Mouse (Mus musculus) MEL (cell line): ENCODE data around the gene Sarnp. TPM values are rescaled to one million over a fixed set of nuclear protein-coding genes. Genes with fewer than 3 reads are reported as not detected.

Experiments used
- DNase-seq: peaks from one replicate; pipeline ENCODE4 v3.0.0; 2011; ENCODE audit warnings: low read depth, low spot score
- H3K27ac ChIP-seq: 2 replicates; pipeline ENCODE4 v1.5.1; 2012; ENCODE audit warnings: low read depth, mild to moderate bottlenecking, control low read depth, low read length, moderate library complexity; ENCODE audit not compliant: control insufficient read depth
- H3K27me3 ChIP-seq, 2 experiments: fragments of 150-350 bp in 1 of 2; sonication (generic) in 1 of 2; 2 replicates each; pipeline ENCODE4 v1.6.1; 2012; ENCODE audit warnings: low read length in 2 of 2, mild to moderate bottlenecking in 2 of 2, improper control_type of control experiment in 1 of 2, moderate library complexity in 1 of 2; ENCODE audit not compliant: insufficient read depth in 2 of 2, control insufficient read depth in 1 of 2
- H3K36me3 ChIP-seq, 2 experiments: 2 replicates each; pipeline ENCODE4 v1.6.1; 2012 to 2014; ENCODE audit warnings: low read length in 2 of 2, improper control_type of control experiment in 1 of 2, inconsistent platforms in 1 of 2, mild to moderate bottlenecking in 1 of 2; ENCODE audit not compliant: insufficient read depth in 2 of 2, control insufficient read depth in 1 of 2
- H3K4me1 ChIP-seq, 2 experiments: fragments of 150-350 bp in 1 of 2; sonication (generic) in 1 of 2; 2 replicates each; pipeline ENCODE4 v1.6.1; 2012; ENCODE audit warnings: low read length in 2 of 2, improper control_type of control experiment in 1 of 2, mild to moderate bottlenecking in 1 of 2; ENCODE audit not compliant: insufficient read depth in 2 of 2, control insufficient read depth in 1 of 2
- H3K4me3 ChIP-seq, 2 experiments: fragments of 150-350 bp in 1 of 2; sonication (generic) in 1 of 2; 2 replicates each; pipeline ENCODE4 v1.5.1; 2012; ENCODE audit warnings: low read depth in 2 of 2, low read length in 2 of 2, mild to moderate bottlenecking in 2 of 2, moderate library complexity in 2 of 2, control low read depth in 1 of 2, improper control_type of control experiment in 1 of 2; ENCODE audit not compliant: control insufficient read depth in 1 of 2, insufficient read depth in 1 of 2
- H3K79me2 ChIP-seq: 2 replicates; pipeline ENCODE4 v1.6.1; 2012; ENCODE audit warnings: mild to moderate bottlenecking, low read length, moderate library complexity; ENCODE audit not compliant: control insufficient read depth, poor library complexity, insufficient read depth
- H3K9ac ChIP-seq: 2 replicates; pipeline ENCODE4 v1.6.1; 2012; ENCODE audit warnings: low read depth, mild to moderate bottlenecking, control low read depth, low read length, moderate library complexity; ENCODE audit not compliant: control insufficient read depth, poor library complexity, severe bottlenecking
- H3K9me3 ChIP-seq: fragments of 150-350 bp; sonication (generic); replicated peaks from 2 replicates; pipeline ENCODE4 v1.6.1; 2012; ENCODE audit warnings: mild to moderate bottlenecking, low read length, improper control_type of control experiment, moderate library complexity; ENCODE audit not compliant: insufficient read depth
- CHD1 ChIP-seq: IDR thresholded peaks from 2 replicates; pipeline ENCODE4 v1.6.1; 2012; ENCODE audit warnings: low read depth, mild to moderate bottlenecking, inconsistent platforms, low read length, improper control_type of control experiment
- CHD2 ChIP-seq: IDR thresholded peaks from 2 replicates; pipeline ENCODE4 v1.6.1; 2011; ENCODE audit warnings: low read length, improper control_type of control experiment
- CTCF ChIP-seq, 3 experiments: IDR thresholded peaks in 2 of 3; conservative IDR thresholded peaks in 1 of 3; 2 replicates each; pipeline ENCODE4 v1.5.1; 2011 to 2012; ENCODE audit warnings: low read length in 3 of 3, low read depth in 2 of 3, mild to moderate bottlenecking in 2 of 3, improper control_type of control experiment in 1 of 3, inconsistent platforms in 1 of 3, mixed read lengths in 1 of 3, moderate library complexity in 1 of 3; ENCODE audit not compliant: control insufficient read depth in 1 of 3, insufficient read depth in 1 of 3, poor library complexity in 1 of 3, severe bottlenecking in 1 of 3
- E2F4 ChIP-seq: IDR thresholded peaks from 2 replicates; pipeline ENCODE4 v1.6.1; 2011; ENCODE audit warnings: low read depth, low read length, improper control_type of control experiment, borderline replicate concordance
- EP300 ChIP-seq, 2 experiments: IDR thresholded peaks; 2 replicates each; pipeline ENCODE4 v1.6.1; 2011; ENCODE audit warnings: improper control_type of control experiment in 2 of 2, low read length in 2 of 2, low read depth in 1 of 2, mild to moderate bottlenecking in 1 of 2
- GABPA ChIP-seq: IDR thresholded peaks from 2 replicates; pipeline ENCODE4 v1.6.1; 2012; ENCODE audit warnings: low read depth, mild to moderate bottlenecking, inconsistent platforms, low read length, improper control_type of control experiment, moderate library complexity
- GATA1 ChIP-seq: IDR thresholded peaks from 2 replicates; pipeline ENCODE4 v1.6.1; 2011; ENCODE audit warnings: low read depth, low read length, improper control_type of control experiment
- HCFC1 ChIP-seq: IDR thresholded peaks from 2 replicates; pipeline ENCODE4 v1.6.1; 2012; ENCODE audit warnings: low read depth, mild to moderate bottlenecking, inconsistent platforms, low read length, improper control_type of control experiment, moderate library complexity
- KAT2A ChIP-seq: conservative IDR thresholded peaks from 2 replicates; pipeline ENCODE4 v1.6.1; 2012; ENCODE audit warnings: low read depth, low read length, improper control_type of control experiment, inconsistent platforms
- MAFK ChIP-seq: IDR thresholded peaks from 2 replicates; pipeline ENCODE4 v1.6.1; 2011; ENCODE audit warnings: low read depth, mild to moderate bottlenecking, low read length, improper control_type of control experiment, borderline replicate concordance
- MAZ ChIP-seq: IDR thresholded peaks from 2 replicates; pipeline ENCODE4 v1.6.1; 2012; ENCODE audit warnings: low read depth, mild to moderate bottlenecking, inconsistent platforms, low read length, improper control_type of control experiment
- MEF2A ChIP-seq: IDR thresholded peaks from 2 replicates; pipeline ENCODE4 v1.6.1; 2014; ENCODE audit warnings: low read depth, mild to moderate bottlenecking, inconsistent platforms, low read length, improper control_type of control experiment; ENCODE audit not compliant: poor library complexity, insufficient replicate concordance, severe bottlenecking; ENCODE audit errors: extremely low read depth
- MXI1 ChIP-seq: IDR thresholded peaks from 2 replicates; pipeline ENCODE4 v1.6.1; 2011; ENCODE audit warnings: mild to moderate bottlenecking, low read depth, low read length, improper control_type of control experiment
- MYB ChIP-seq: IDR thresholded peaks from 2 replicates; pipeline ENCODE4 v1.6.1; 2011; ENCODE audit warnings: mild to moderate bottlenecking, low read depth, low read length, improper control_type of control experiment
- NELFE ChIP-seq: IDR thresholded peaks from 2 replicates; pipeline ENCODE4 v1.6.1; 2011; ENCODE audit warnings: low read depth, low read length, improper control_type of control experiment
- NRF1 ChIP-seq: IDR thresholded peaks from 2 replicates; pipeline ENCODE4 v1.6.1; 2014; ENCODE audit warnings: low read depth, mild to moderate bottlenecking, inconsistent platforms, low read length, improper control_type of control experiment, moderate library complexity; ENCODE audit not compliant: poor library complexity, insufficient read depth, severe bottlenecking
- POLR2A ChIP-seq, 2 experiments: IDR thresholded peaks; 2 replicates each; pipeline ENCODE4 v1.6.1; 2011 to 2012; ENCODE audit warnings: low read length in 2 of 2, mild to moderate bottlenecking in 2 of 2, control low read depth in 1 of 2, improper control_type of control experiment in 1 of 2, low read depth in 1 of 2, moderate library complexity in 1 of 2; ENCODE audit not compliant: control insufficient read depth in 1 of 2, insufficient read depth in 1 of 2, poor library complexity in 1 of 2
- POLR2AphosphoS2 ChIP-seq: IDR thresholded peaks from 2 replicates; pipeline ENCODE4 v1.6.1; 2011; ENCODE audit warnings: low read length, improper control_type of control experiment
- RAD21 ChIP-seq: IDR thresholded peaks from 2 replicates; pipeline ENCODE4 v1.6.1; 2011; ENCODE audit warnings: mild to moderate bottlenecking, low read depth, low read length, improper control_type of control experiment
- RCOR1 ChIP-seq: IDR thresholded peaks from 2 replicates; pipeline ENCODE4 v1.6.1; 2012; ENCODE audit warnings: low read depth, mild to moderate bottlenecking, inconsistent platforms, low read length, improper control_type of control experiment
- TBP ChIP-seq: IDR thresholded peaks from 2 replicates; pipeline ENCODE4 v1.8.0; 2011; ENCODE audit warnings: low read depth, low read length, improper control_type of control experiment
- TCF12 ChIP-seq: IDR thresholded peaks from 2 replicates; pipeline ENCODE4 v1.6.1; 2014; ENCODE audit warnings: low read depth, mild to moderate bottlenecking, inconsistent platforms, low read length, improper control_type of control experiment, moderate library complexity
- USF1 ChIP-seq: IDR thresholded peaks from 2 replicates; pipeline ENCODE4 v1.6.1; 2014; ENCODE audit warnings: low read depth, mild to moderate bottlenecking, inconsistent platforms, low read length, improper control_type of control experiment, moderate library complexity
- USF2 ChIP-seq, 2 experiments: IDR thresholded peaks; 2 replicates each; pipeline ENCODE4 v1.6.1; 2011 to 2012; ENCODE audit warnings: improper control_type of control experiment in 2 of 2, low read length in 2 of 2, borderline replicate concordance in 1 of 2, inconsistent platforms in 1 of 2, low read depth in 1 of 2, mild to moderate bottlenecking in 1 of 2; ENCODE audit not compliant: insufficient read depth in 1 of 2
- ZC3H11A ChIP-seq: IDR thresholded peaks from 2 replicates; pipeline ENCODE4 v1.6.1; 2012; ENCODE audit warnings: low read depth, mild to moderate bottlenecking, inconsistent platforms, low read length, improper control_type of control experiment
- ZKSCAN1 ChIP-seq: IDR thresholded peaks from 2 replicates; pipeline ENCODE4 v1.6.1; 2012; ENCODE audit warnings: low read depth, mild to moderate bottlenecking, inconsistent platforms, low read length, improper control_type of control experiment, moderate library complexity
- ZNF384 ChIP-seq: IDR thresholded peaks from 2 replicates; pipeline ENCODE4 v1.6.1; 2012; ENCODE audit warnings: low read depth, mild to moderate bottlenecking, inconsistent platforms, low read length, improper control_type of control experiment
- polyA plus RNA-seq, 2 experiments: library from polyadenylated mRNA; stranded (reverse) in 1 of 2; unstranded in 1 of 2; fragments of >175 nt in 1 of 2; fragments of >200 nt in 1 of 2; gene quantifications; 2 replicates each; pipeline versions ENCODE4 v1.2.1 to v1.2.4; 2012; ENCODE audit warnings: low replicate concordance in 2 of 2, low read depth in 1 of 2; ENCODE audit not compliant: insufficient read length in 2 of 2, insufficient read depth in 1 of 2, missing spikeins in 1 of 2
- total RNA-seq: library from RNA; depleted of rRNA; stranded (reverse); fragments of 300-350 nt; gene quantifications from 2 replicates; pipeline ENCODE4 v1.2.3, GENCODE M21; 2012

The Sarnp gene
- total and polyA plus RNA-seq, 3 experiments = 103 to 1,007 (median 189) TPM

- H3K4me1 ChIP-seq = no peaks in the 10 kb centered on the region; a peak in 1 of 4 replicates
- peak; percentile 20 for DNase-seq
- no peak overlapping the region for H3K27ac ChIP-seq
- H3K9ac ChIP-seq = no peak overlapping the region
- TF ChIP-seq TBP (no peak), MXI1 (no peak), NELFE (no peak), CHD1 (no peak), RCOR1 (no peak), MAZ (no peak), GABPA (no peak), MAFK (no peak), E2F4 (no peak), USF1 (no peak)
- H3K27me3 ChIP-seq = no peaks in the 10 kb centered on the region
- H3K9me3 ChIP-seq = no peaks in the 10 kb centered on the region
- H3K36me3 ChIP-seq = peaks cover 3 to 65% of the 10 kb centered on the region in 2 experiments
- no peaks in the 10 kb centered on the region for H3K79me2 ChIP-seq
- H3K4me3 ChIP-seq = no peak overlapping the region
Observed at GRCm38 (mm10) chr10:128846664-128847063, 29.5 kb downstream of the Sarnp start.

- H3K36me3 ChIP-seq = peaks cover 3 to 64% of the 10 kb centered on the region in 2 experiments
- H3K9me3 ChIP-seq = no peaks in the 10 kb centered on the region
- TF ChIP-seq NRF1 (no peak), ZKSCAN1 (no peak), TBP (no peak), HCFC1 (no peak), POLR2A (IDR thresholded peaks at IDR 0.05; ENCODE audit: control insufficient read depth in 1 of 2, insufficient read depth in 1 of 2, low read depth in 1 of 2, low read length in 2 of 2, poor library complexity in 1 of 2) (no peak), MYB (no peak)
- no peaks in the 10 kb centered on the region for H3K27me3 ChIP-seq
- no peak for DNase-seq
- H3K9ac ChIP-seq = no peak overlapping the region
- no peak overlapping the region for H3K4me3 ChIP-seq
- no peaks in the 10 kb centered on the region; a peak in 1 of 4 replicates for H3K4me1 ChIP-seq
- H3K27ac ChIP-seq = no peak overlapping the region
- no peaks in the 10 kb centered on the region for H3K79me2 ChIP-seq
Observed at GRCm38 (mm10) chr10:128848426-128848825, 31.3 kb downstream of the Sarnp start.

- H3K27ac ChIP-seq = no peak overlapping the region
- peaks cover 3 to 61% of the 10 kb centered on the region in 2 experiments for H3K36me3 ChIP-seq
- no peaks in the 10 kb centered on the region for H3K27me3 ChIP-seq
- no peak overlapping the region for H3K9ac ChIP-seq
- H3K4me1 ChIP-seq = no peaks in the 10 kb centered on the region; a peak in 1 of 4 replicates
- no peak overlapping the region for H3K4me3 ChIP-seq
- no peaks in the 10 kb centered on the region for H3K79me2 ChIP-seq
- no peak for DNase-seq
- H3K9me3 ChIP-seq = no peaks in the 10 kb centered on the region
- no peak for TF ChIP-seq USF2 (IDR thresholded peaks at IDR 0.05; ENCODE audit: borderline replicate concordance in 1 of 2, insufficient read depth in 1 of 2, low read depth in 1 of 2, low read length in 2 of 2)
- no peak for TF ChIP-seq EP300 (IDR thresholded peaks at IDR 0.05; ENCODE audit: low read depth in 1 of 2, low read length in 2 of 2)
- no peak for TF ChIP-seq ZNF384
- TF ChIP-seq ZC3H11A = no peak
- TF ChIP-seq ZKSCAN1 = no peak
- TF ChIP-seq MEF2A = no peak
- TF ChIP-seq POLR2AphosphoS2 = no peak
- no peak for TF ChIP-seq RAD21
- no peak for TF ChIP-seq CHD1
- no peak for TF ChIP-seq CTCF (IDR thresholded peaks at IDR 0.05 in 2 of 3, conservative IDR thresholded peaks at IDR 0.05 in 1 of 3; ENCODE audit: control insufficient read depth in 1 of 3, insufficient read depth in 1 of 3, low read depth in 2 of 3, low read length in 3 of 3, poor library complexity in 1 of 3, severe bottlenecking in 1 of 3)
- TF ChIP-seq CHD2 = no peak
- no peak for TF ChIP-seq GABPA
- TF ChIP-seq GATA1 = no peak
- TF ChIP-seq KAT2A = no peak
- no peak for TF ChIP-seq MAZ
- no peak for TF ChIP-seq TCF12
Observed at GRCm38 (mm10) chr10:128850339-128850738, 33.2 kb downstream of the Sarnp start.
